Mouse (Mus musculus): ENCODE results near the gene S1pr4. TPM values are rescaled to one million over a fixed set of nuclear protein-coding genes. Genes with fewer than 3 reads are reported as not detected.

The S1pr4 gene
- polyA plus RNA-seq, 1 experiment from 2014 or later: 0.31 TPM

DNA sequence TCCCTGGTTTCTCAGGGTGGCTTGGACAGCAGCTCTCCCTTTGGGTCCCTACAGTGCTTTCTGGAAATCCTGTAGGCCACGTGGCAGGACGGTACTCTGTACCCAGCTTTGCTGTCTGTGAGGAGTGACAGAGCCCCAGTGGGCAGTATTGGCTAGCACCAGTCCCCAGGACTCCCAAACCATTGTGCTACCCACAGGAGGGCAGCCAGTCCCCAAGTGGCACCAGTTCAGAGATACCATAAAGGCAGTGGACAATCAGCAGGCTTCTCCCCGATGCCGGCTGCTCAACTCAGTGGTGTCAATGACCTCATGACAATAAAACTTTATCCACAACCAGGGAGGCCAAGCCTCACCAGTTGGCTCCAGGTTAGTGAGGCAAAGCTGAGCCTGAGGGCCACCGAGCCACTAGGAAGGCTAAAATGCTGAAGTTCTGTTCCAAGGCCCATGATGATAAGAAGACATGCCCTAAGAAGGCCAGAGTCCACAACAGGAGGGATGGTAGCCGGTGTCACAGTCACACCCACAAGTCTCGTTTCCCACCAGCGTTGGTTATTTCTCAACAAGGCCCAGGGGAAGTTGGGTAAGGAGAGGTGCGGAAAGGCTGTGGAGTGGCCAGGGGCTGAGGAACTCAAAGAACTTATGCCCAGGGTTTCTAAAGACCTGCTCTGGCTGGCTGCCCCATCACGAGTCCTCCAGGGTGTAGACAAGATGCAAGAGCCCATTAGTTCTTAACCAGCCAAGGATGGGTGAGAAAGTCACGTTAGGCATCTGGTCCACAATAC, 5.5 kb downstream of the S1pr4 start:
- H3K9me3 ChIP-seq (replicated peaks; ENCODE audit: control insufficient read depth, low read length): no peaks in the 10 kb centered on the region
- peak overlapping the region; percentile 95; the same call in 1 of the 2 replicates for H3K4me2 ChIP-seq (ENCODE audit: low read depth, low read length)
- H3K4me3 ChIP-seq (ENCODE audit: low read depth, low read length): no peak overlapping the region
- peaks cover 12% of the 10 kb centered on the region for H3K36me3 ChIP-seq (replicated peaks; ENCODE audit: control insufficient read depth, insufficient read depth, low read depth, low read length)
- no peak overlapping the region for H3K27ac ChIP-seq (replicated peaks; ENCODE audit: low read depth, low read length)
- no peaks in the 10 kb centered on the region for H3K27me3 ChIP-seq (ENCODE audit: control insufficient read depth, insufficient read depth, low read length)
- DNase-seq (ENCODE audit: low spot score): no peak
- H3K4me1 ChIP-seq (ENCODE audit: control insufficient read depth, insufficient read depth, low read length): peaks cover 3% of the 10 kb centered on the region; the same call in 1 of the 2 replicates
- H3K9ac ChIP-seq (replicated peaks; ENCODE audit: low read length): no peak overlapping the region
- no peak for ATAC-seq (replicated peaks; ENCODE audit: insufficient number of reproducible peaks, low FRiP score, low TSS enrichment, low read depth)
- WGBS: 92% methylated on average over 11 of the region's 11 CpGs

DNA sequence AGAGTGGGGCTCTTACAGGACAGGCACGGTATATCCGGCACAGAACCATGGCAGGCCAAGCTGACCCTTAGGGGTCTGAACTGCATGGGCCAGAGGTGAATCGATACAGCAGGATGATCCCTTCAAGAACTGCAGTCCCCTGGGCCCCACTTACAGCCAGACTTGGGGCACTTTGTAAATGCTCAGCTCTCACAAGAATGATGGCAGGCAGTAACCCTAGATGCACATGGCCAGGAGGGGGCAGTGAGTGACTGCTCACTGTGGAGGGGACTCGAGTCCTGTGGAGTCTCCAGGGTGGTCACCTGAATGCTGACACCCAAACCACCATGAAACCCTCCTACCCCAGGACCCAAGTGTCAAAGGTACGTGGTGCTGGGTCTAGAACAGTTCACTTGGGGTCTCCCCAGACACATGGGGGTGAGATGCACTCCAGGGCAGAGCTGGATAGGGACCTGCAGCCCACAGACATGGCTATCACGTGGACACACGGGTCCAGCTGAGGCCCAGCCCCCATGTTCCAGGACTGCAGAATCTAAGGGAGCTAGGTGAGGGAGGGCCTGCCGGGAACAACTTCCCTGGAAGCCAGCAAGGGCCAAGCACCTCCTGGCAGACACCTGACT, 6.2 kb downstream of the S1pr4 start:
- H3K4me3 ChIP-seq (ENCODE audit: low read depth, low read length): no peak overlapping the region
- WGBS: 80% methylated on average over 8 of the region's 8 CpGs
- peaks cover 12% of the 10 kb centered on the region for H3K36me3 ChIP-seq (replicated peaks; ENCODE audit: control insufficient read depth, insufficient read depth, low read depth, low read length)
- no peaks in the 10 kb centered on the region for H3K9me3 ChIP-seq (replicated peaks; ENCODE audit: control insufficient read depth, low read length)
- no peak overlapping the region for H3K27ac ChIP-seq (replicated peaks; ENCODE audit: low read depth, low read length)
- H3K9ac ChIP-seq (replicated peaks; ENCODE audit: low read length): no peak overlapping the region
- H3K27me3 ChIP-seq (ENCODE audit: control insufficient read depth, insufficient read depth, low read length): no peaks in the 10 kb centered on the region
- DNase-seq (ENCODE audit: low spot score) (no peak), ATAC-seq (replicated peaks; ENCODE audit: insufficient number of reproducible peaks, low FRiP score, low TSS enrichment, low read depth) (no peak)
- H3K4me1 ChIP-seq (ENCODE audit: control insufficient read depth, insufficient read depth, low read length): peaks cover 3% of the 10 kb centered on the region; the same call in 1 of the 2 replicates
- H3K4me2 ChIP-seq (ENCODE audit: low read depth, low read length): no peak overlapping the region

DNA sequence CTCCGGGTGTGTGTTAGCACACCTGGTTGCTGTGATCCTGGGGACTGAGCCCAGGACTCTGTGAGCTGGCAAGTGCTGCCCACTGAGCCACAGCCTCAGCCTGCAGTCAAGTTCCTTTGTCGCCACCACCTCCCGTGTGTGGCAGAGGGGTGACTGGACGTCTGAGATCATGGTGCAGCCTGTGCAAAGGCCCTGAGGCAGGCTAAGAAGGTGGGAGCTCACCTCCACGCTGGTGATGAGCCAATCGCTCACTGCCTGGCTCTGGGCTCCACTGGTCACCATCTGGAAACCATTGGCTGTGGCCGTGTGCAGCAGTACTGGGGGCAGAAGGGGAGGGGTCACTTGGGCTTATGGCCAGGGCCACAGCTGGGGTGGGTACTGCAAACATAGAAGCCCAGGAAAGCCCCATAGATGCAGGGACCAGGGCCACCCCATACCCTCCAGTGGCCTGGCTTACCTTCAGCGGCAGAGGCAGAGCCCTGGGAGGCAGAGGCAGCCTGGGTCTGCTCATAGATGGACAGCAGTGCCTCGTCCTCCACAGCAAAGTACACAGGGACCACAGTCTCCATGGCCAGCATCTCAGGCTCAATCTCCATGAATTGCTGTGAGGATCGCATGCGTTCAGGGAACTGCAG, 7.2 kb downstream of the S1pr4 start:
- no peak for ATAC-seq (replicated peaks; ENCODE audit: insufficient number of reproducible peaks, low FRiP score, low TSS enrichment, low read depth)
- Histone ChIP-seq H3K4me3 (ENCODE audit: low read depth, low read length) (no peak overlapping the region), H3K4me1 (ENCODE audit: control insufficient read depth, insufficient read depth, low read length) (peaks cover 3% of the 10 kb centered on the region; the same call in 1 of the 2 replicates), H3K36me3 (replicated peaks; ENCODE audit: control insufficient read depth, insufficient read depth, low read depth, low read length) (peaks cover 12% of the 10 kb centered on the region), H3K4me2 (ENCODE audit: low read depth, low read length) (no peak overlapping the region), H3K9ac (replicated peaks; ENCODE audit: low read length) (no peak overlapping the region), H3K27me3 (ENCODE audit: control insufficient read depth, insufficient read depth, low read length) (no peaks in the 10 kb centered on the region), H3K27ac (replicated peaks; ENCODE audit: low read depth, low read length) (no peak overlapping the region), H3K9me3 (replicated peaks; ENCODE audit: control insufficient read depth, low read length) (no peaks in the 10 kb centered on the region)
- no peak for DNase-seq (ENCODE audit: low spot score)
- 79% methylated on average over 11 of the region's 11 CpGs for WGBS

DNA sequence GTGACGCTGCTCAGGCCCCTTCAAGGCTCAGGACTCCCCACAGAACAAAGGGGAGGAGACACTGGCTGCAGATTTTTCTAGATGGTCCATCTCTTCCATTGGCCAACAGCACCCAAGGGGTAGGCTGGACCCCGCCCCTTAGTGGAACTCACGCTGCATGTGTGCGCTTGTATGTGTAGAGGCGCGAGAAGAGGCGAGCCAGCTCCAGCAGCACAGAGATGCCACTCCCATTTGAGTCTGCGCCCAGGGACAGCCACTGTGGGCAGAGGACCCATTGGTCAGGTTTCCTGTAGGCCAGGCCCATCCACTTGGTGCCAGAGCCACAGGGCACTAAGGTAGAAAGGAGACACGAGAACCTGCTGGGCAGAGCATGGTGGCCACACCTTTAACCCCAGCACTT, 8.9 kb downstream of the S1pr4 start:
- Histone ChIP-seq H3K4me3 (ENCODE audit: low read depth, low read length) (no peak overlapping the region), H3K4me1 (ENCODE audit: control insufficient read depth, insufficient read depth, low read length) (peaks cover 3% of the 10 kb centered on the region; the same call in 1 of the 2 replicates), H3K36me3 (replicated peaks; ENCODE audit: control insufficient read depth, insufficient read depth, low read depth, low read length) (peaks cover 12% of the 10 kb centered on the region), H3K9me3 (replicated peaks; ENCODE audit: control insufficient read depth, low read length) (no peaks in the 10 kb centered on the region), H3K27ac (replicated peaks; ENCODE audit: low read depth, low read length) (no peak overlapping the region), H3K27me3 (ENCODE audit: control insufficient read depth, insufficient read depth, low read length) (no peaks in the 10 kb centered on the region), H3K4me2 (ENCODE audit: low read depth, low read length) (no peak overlapping the region), H3K9ac (replicated peaks; ENCODE audit: low read length) (no peak overlapping the region)
- DNase-seq (ENCODE audit: low spot score) (no peak), ATAC-seq (replicated peaks; ENCODE audit: insufficient number of reproducible peaks, low FRiP score, low TSS enrichment, low read depth) (no peak)
- WGBS: 91% methylated on average over 9 of the region's 9 CpGs

DNA sequence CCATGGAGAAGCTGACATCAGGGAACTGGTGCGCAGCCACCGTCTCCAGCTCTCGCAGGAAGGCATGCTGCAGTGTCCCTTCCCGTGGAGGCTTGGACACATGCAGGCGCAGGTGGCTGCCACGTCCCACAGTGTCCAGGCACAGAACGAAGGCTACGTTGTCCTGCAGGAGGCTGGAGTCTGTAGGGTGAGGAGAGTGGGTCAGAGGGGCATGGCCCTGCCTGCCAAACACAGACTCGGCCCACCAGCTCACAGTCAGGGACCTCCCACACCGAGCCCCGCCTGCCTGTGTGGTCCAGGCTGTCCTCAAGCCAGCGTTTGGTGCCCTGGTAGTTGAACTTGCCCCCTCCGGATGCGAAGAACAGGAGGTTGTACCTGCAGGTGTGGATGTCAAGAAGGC, 10.0 kb downstream of the S1pr4 start:
- H3K36me3 ChIP-seq (replicated peaks; ENCODE audit: control insufficient read depth, insufficient read depth, low read depth, low read length): peaks cover 12% of the 10 kb centered on the region
- H3K4me3 ChIP-seq (ENCODE audit: low read depth, low read length): no peak overlapping the region
- no peak overlapping the region for H3K27ac ChIP-seq (replicated peaks; ENCODE audit: low read depth, low read length)
- WGBS: 85% methylated on average over 14 of the region's 14 CpGs
- H3K27me3 ChIP-seq (ENCODE audit: control insufficient read depth, insufficient read depth, low read length): no peaks in the 10 kb centered on the region
- ATAC-seq (replicated peaks; ENCODE audit: insufficient number of reproducible peaks, low FRiP score, low TSS enrichment, low read depth): no peak
- no peak overlapping the region for H3K9ac ChIP-seq (replicated peaks; ENCODE audit: low read length)
- H3K4me1 ChIP-seq (ENCODE audit: control insufficient read depth, insufficient read depth, low read length): no peaks in the 10 kb centered on the region; the same call in 1 of the 2 replicates
- H3K4me2 ChIP-seq (ENCODE audit: low read depth, low read length): no peak overlapping the region
- H3K9me3 ChIP-seq (replicated peaks; ENCODE audit: control insufficient read depth, low read length): no peaks in the 10 kb centered on the region
- DNase-seq (ENCODE audit: low spot score): no peak

DNA sequence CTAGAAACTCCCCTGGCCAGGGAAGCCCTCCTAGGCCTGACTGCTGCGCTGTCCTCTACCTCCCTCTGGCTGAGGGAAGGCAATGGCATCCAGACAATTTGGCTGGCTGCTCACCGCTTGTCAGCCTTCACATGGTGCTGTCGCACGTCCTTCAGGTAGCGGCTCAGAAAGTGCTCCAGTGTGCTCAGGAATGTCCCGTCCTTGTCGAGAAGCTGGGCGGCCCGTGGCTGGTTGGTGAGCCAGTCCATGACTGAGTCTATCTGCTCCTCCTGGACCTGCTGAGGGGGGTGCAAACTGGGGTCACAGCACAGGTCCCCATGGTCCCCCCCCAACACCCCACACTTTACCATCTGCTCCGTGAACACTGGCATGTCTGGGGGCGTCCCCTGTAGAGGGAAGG, 11.9 kb downstream of the S1pr4 start:
- ATAC-seq (replicated peaks; ENCODE audit: insufficient number of reproducible peaks, low FRiP score, low TSS enrichment, low read depth): no peak
- H3K9me3 ChIP-seq (replicated peaks; ENCODE audit: control insufficient read depth, low read length): no peaks in the 10 kb centered on the region
- H3K9ac ChIP-seq (replicated peaks; ENCODE audit: low read length): no peak overlapping the region
- no peaks in the 10 kb centered on the region for H3K4me1 ChIP-seq (ENCODE audit: control insufficient read depth, insufficient read depth, low read length)
- no peak overlapping the region for H3K4me3 ChIP-seq (ENCODE audit: low read depth, low read length)
- peaks cover 12% of the 10 kb centered on the region for H3K36me3 ChIP-seq (replicated peaks; ENCODE audit: control insufficient read depth, insufficient read depth, low read depth, low read length)
- DNase-seq (ENCODE audit: low spot score): no peak
- no peak overlapping the region for H3K4me2 ChIP-seq (ENCODE audit: low read depth, low read length)
- H3K27me3 ChIP-seq (ENCODE audit: control insufficient read depth, insufficient read depth, low read length): no peaks in the 10 kb centered on the region
- no peak overlapping the region for H3K27ac ChIP-seq (replicated peaks; ENCODE audit: low read depth, low read length)
- 87% methylated on average over 11 of the region's 11 CpGs for WGBS

DNA sequence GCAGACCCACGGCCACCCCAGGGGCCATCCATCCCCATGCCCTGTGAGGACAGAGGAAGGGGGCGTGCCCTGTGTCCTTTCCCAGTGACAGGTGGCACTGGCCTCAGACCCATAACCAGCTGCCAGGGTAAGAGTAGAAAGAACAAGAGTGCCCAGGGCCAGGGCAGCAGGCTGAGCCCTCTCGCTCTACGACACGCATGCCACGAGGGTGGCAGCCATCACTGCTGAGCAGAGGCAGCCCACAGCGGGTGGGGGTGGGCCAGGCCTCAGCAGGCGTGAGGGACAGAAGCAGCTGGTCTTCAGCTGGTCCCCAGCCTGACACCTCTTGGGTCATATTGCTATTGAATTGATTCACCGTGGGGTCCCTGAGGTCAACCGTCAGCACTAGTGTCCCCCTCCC, 13.4 kb downstream of the S1pr4 start:
- Histone ChIP-seq H3K27ac (replicated peaks; ENCODE audit: low read depth, low read length) (no peak overlapping the region), H3K9me3 (replicated peaks; ENCODE audit: control insufficient read depth, low read length) (no peaks in the 10 kb centered on the region), H3K4me3 (ENCODE audit: low read depth, low read length) (no peak overlapping the region), H3K4me1 (ENCODE audit: control insufficient read depth, insufficient read depth, low read length) (no peaks in the 10 kb centered on the region), H3K9ac (replicated peaks; ENCODE audit: low read length) (no peak overlapping the region), H3K4me2 (ENCODE audit: low read depth, low read length) (no peak overlapping the region), H3K36me3 (replicated peaks; ENCODE audit: control insufficient read depth, insufficient read depth, low read depth, low read length) (peaks cover 6% of the 10 kb centered on the region), H3K27me3 (ENCODE audit: control insufficient read depth, insufficient read depth, low read length) (peaks cover 11% of the 10 kb centered on the region)
- DNase-seq (ENCODE audit: low spot score): no peak
- WGBS: 88% methylated on average over 10 of the region's 10 CpGs
- ATAC-seq (replicated peaks; ENCODE audit: insufficient number of reproducible peaks, low FRiP score, low TSS enrichment, low read depth): no peak

All from embryonic facial prominence, embryonic 11.5 days (tissue).